Mouse (Mus musculus) limb, embryonic 14.5 days (tissue): ENCODE measurements around the gene Gemin4. TPM values are rescaled to one million over a fixed set of nuclear protein-coding genes. Genes with fewer than 3 reads are reported as not detected.

ENCODE experiments used
- ATAC-seq: fragments of 200-750 bp; cut with Nextera tagmentation; 2 replicates; pipeline ENCODE4 v1.8.0; 2017; ENCODE audit warnings: low read depth, moderate number of reproducible peaks, moderate TSS enrichment; ENCODE audit not compliant: low FRiP score
- DNase-seq: peaks from one replicate; pipeline ENCODE4 v3.0.0-alpha.2; 2015; ENCODE audit warnings: low spot score
- H3K27ac ChIP-seq: fragments of 300-500 bp; sonication (generic); replicated peaks from 2 replicates; pipeline ENCODE4 v1.5.1; 2014; ENCODE audit warnings: low read depth, mild to moderate bottlenecking, low read length, moderate library complexity, mixed read lengths
- H3K27me3 ChIP-seq: fragments of 300-500 bp; sonication (generic); 2 replicates; pipeline ENCODE4 v1.6.1; 2014; ENCODE audit warnings: low read length, mixed read lengths; ENCODE audit not compliant: control insufficient read depth, insufficient read depth
- H3K36me3 ChIP-seq: fragments of 300-500 bp; sonication (generic); 2 replicates; pipeline ENCODE4 v1.6.1; 2014; ENCODE audit warnings: mild to moderate bottlenecking, low read length, moderate library complexity, mixed read lengths; ENCODE audit not compliant: control insufficient read depth, insufficient read depth
- H3K4me1 ChIP-seq: fragments of 300-500 bp; sonication (generic); 2 replicates; pipeline ENCODE4 v1.6.1; 2014; ENCODE audit warnings: antibody characterized with exemption, low read length, mixed read lengths; ENCODE audit not compliant: control insufficient read depth, insufficient read depth
- H3K4me2 ChIP-seq: fragments of 300-500 bp; sonication (generic); replicated peaks from 2 replicates; pipeline ENCODE4 v1.6.1; 2014; ENCODE audit warnings: low read depth, mild to moderate bottlenecking, low read length, moderate library complexity; ENCODE audit not compliant: severe bottlenecking
- H3K4me3 ChIP-seq: fragments of 300-500 bp; sonication (generic); replicated peaks from 2 replicates; pipeline ENCODE4 v1.5.1; 2014; ENCODE audit warnings: low read length
- H3K9ac ChIP-seq: fragments of 300-500 bp; sonication (generic); 2 replicates; pipeline ENCODE4 v1.6.1; 2014; ENCODE audit warnings: mild to moderate bottlenecking, low read depth, low read length, moderate library complexity; ENCODE audit not compliant: severe bottlenecking
- H3K9me3 ChIP-seq: fragments of 300-500 bp; sonication (generic); 2 replicates; pipeline ENCODE4 v1.6.1; 2016; ENCODE audit warnings: low read length; ENCODE audit not compliant: control insufficient read depth
- POLR2A ChIP-seq: fragments of 200-500 bp; IDR thresholded peaks from 2 replicates; pipeline ENCODE4 v1.8.0; 2012; ENCODE audit warnings: inconsistent platforms, mild to moderate bottlenecking, moderate library complexity, borderline replicate concordance; ENCODE audit not compliant: insufficient read depth, insufficient read length; ENCODE audit errors: extremely low read depth
- WGBS: fragments of 180-500 bp; shearing (Covaris S2); extraction: QIAGEN DNeasy Blood & Tissue Kit; methylation state at CpG from one replicate; pipeline ENCODE4 v1.1.7; 2014; 5-methylcytosine and 5-hydroxymethylcytosine counted together
- polyA plus RNA-seq, 2 experiments: library from polyadenylated mRNA; depleted of rRNA in 1 of 2; stranded (reverse) in 1 of 2; unstranded in 1 of 2; fragments of >200 nt; fragmentation: Nextera tagmentation in 1 of 2; extraction: Ambion mirVana in 1 of 2; gene quantifications; 2 replicates each; pipeline versions ENCODE4 v1.2.1 to v1.2.3; 2012 to 2014

Gemin4 gene
- polyA plus RNA-seq, 2 experiments: 14.8 to 32.6 TPM

- Histone ChIP-seq H3K9ac (no peak overlapping the region), H3K4me2 (no peak overlapping the region), H3K9me3 (no peaks in the 10 kb centered on the region), H3K4me1 (peaks cover 8% of the 10 kb centered on the region), H3K36me3 (peaks cover 41% of the 10 kb centered on the region), H3K27me3 (no peaks in the 10 kb centered on the region), H3K27ac (no peak overlapping the region), H3K4me3 (no peak overlapping the region)
- 96% methylated on average over 2 of the region's 2 CpGs for WGBS
- ATAC-seq: no peak
- no peak for DNase-seq
- no peak for TF ChIP-seq POLR2A
Measured at GRCm38 (mm10) chr11:76239750-76240149, 22.3 kb upstream of the Gemin4 start.

- no peaks in the 10 kb centered on the region for H3K9me3 ChIP-seq
- no peaks in the 10 kb centered on the region for H3K4me1 ChIP-seq
- WGBS: 96% methylated on average over 3 of the region's 3 CpGs
- no peaks in the 10 kb centered on the region for H3K27me3 ChIP-seq
- no peak overlapping the region for H3K9ac ChIP-seq
- H3K27ac ChIP-seq: no peak overlapping the region
- H3K4me3 ChIP-seq: no peak overlapping the region
- DNase-seq (no peak), ATAC-seq (no peak)
- TF ChIP-seq POLR2A: no peak
- H3K36me3 ChIP-seq: peaks cover 70% of the 10 kb centered on the region
- H3K4me2 ChIP-seq: no peak overlapping the region
Measured at GRCm38 (mm10) chr11:76236136-76236535, 18.7 kb upstream of the Gemin4 start.

- no peak for TF ChIP-seq POLR2A
- no peaks in the 10 kb centered on the region for H3K27me3 ChIP-seq
- H3K9ac ChIP-seq: no peak overlapping the region
- H3K27ac ChIP-seq: no peak overlapping the region
- no peak for ATAC-seq
- H3K9me3 ChIP-seq: no peaks in the 10 kb centered on the region
- peaks cover 47% of the 10 kb centered on the region for H3K36me3 ChIP-seq
- H3K4me2 ChIP-seq: no peak overlapping the region
- no peaks in the 10 kb centered on the region for H3K4me1 ChIP-seq
- no peak overlapping the region for H3K4me3 ChIP-seq
- no peak for DNase-seq
Measured at GRCm38 (mm10) chr11:76225051-76225450, 7.6 kb upstream of the Gemin4 start.

- no peak overlapping the region for H3K4me3 ChIP-seq
- 93% methylated on average over 5 of the region's 5 CpGs for WGBS
- H3K36me3 ChIP-seq: peaks cover 50% of the 10 kb centered on the region
- no peak for TF ChIP-seq POLR2A
- H3K4me2 ChIP-seq: no peak overlapping the region
- DNase-seq: no peak
- H3K9ac ChIP-seq: no peak overlapping the region
- H3K27me3 ChIP-seq: no peaks in the 10 kb centered on the region
- no peak overlapping the region for H3K27ac ChIP-seq
- no peak for ATAC-seq
- H3K9me3 ChIP-seq: no peaks in the 10 kb centered on the region
- H3K4me1 ChIP-seq: no peaks in the 10 kb centered on the region
Measured at GRCm38 (mm10) chr11:76224631-76225030, 7.2 kb upstream of the Gemin4 start.

- WGBS: 2% methylated on average over 33 of the region's 33 CpGs
- ATAC-seq (peak; percentile 35), DNase-seq (peak; percentile 77)
- H3K9me3 ChIP-seq: no peaks in the 10 kb centered on the region
- no peak for TF ChIP-seq POLR2A
- peak overlapping the region; percentile 62 for H3K4me2 ChIP-seq
- peak overlapping the region; percentile 80 for H3K4me3 ChIP-seq
- peaks cover 49% of the 10 kb centered on the region for H3K36me3 ChIP-seq
- peak overlapping the region; percentile 97 for H3K27ac ChIP-seq
- H3K4me1 ChIP-seq: no peaks in the 10 kb centered on the region
- H3K9ac ChIP-seq: peak overlapping the region; percentile 90
- no peaks in the 10 kb centered on the region for H3K27me3 ChIP-seq
Measured at GRCm38 (mm10) chr11:76216681-76217389, 629 bp downstream of the Gemin4 start.
